Mouse (Mus musculus): ENCODE results near the gene Ldb3.
A peak's percentile ranks its signal among the peaks of the same experiment; 100 is the strongest.

DNA sequence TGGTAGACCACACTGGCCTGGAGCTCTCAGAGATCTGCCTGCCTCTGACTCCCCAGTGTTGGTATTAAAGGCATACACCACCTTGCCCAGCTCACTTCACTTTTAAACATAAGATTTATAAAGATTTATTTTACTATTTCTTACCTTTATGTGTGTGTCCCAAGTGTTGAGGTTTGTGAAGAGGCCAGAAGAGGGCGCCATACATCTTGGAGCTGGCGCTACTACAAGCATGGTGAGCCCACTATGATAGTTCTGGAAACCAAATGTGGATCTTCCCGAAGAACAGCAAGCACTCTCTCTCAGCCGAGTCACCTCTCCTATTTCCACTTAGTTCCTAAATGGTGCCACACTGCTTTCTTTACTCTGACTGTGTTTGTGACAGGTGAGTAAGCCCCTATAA, 23.7 kb upstream of the Ldb3 start:
- TF ChIP-seq POLR2A (IDR thresholded peaks at IDR 0.05; ENCODE audit: low read depth, low read length) (no peak), CTCF (IDR thresholded peaks at IDR 0.05; ENCODE audit: extremely low read depth, insufficient read length, insufficient replicate concordance, low read depth, low read length) (peak; percentile 53; the same call in 1 of the 2 replicates)

Data from small intestine, adult 2 months (tissue).